14 mouse cellular contexts compared by ENCODE assay signal in the genomic region with DNA sequence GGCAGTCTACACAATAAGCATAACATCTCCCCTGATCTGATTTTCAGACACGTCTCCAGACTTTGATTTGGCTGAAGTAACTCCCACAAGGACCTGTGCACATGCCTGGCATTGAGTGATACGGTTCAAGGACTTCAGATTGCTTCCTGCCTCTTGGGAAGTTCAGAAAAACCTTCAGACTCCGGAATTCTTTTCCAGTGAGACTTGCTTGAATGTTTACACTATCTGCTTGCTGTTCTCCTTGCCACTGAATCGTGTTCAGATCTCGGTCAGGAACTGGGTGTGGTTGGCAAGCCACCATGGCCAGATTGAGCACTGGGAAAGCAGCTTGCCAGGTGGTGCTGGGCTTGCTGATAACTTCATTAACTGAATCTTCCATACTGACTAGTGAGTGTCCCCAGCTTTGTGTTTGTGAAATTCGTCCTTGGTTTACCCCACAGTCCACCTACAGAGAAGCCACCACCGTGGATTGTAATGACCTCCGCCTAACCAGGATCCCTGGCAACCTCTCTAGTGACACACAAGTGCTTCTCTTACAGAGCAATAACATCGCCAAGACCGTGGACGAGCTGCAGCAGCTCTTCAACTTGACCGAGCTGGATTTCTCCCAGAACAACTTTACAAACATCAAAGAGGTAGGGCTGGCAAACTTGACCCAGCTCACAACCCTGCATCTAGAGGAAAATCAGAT. TPM values are rescaled to one million over a fixed set of nuclear protein-coding genes. Genes with fewer than 3 reads are reported as not detected.
DNase-seq lines count a peak whose midpoint lies in the region; ATAC-seq lines count a peak whose summit lies in the region.
"Had no signal": no experiment of that assay in that cellular context is flagged by ENCODE, and none has a peak within 500 bp of the region (broad histone marks: within the 10 kb centered on the region; RNA-seq: fewer than 3 reads in every experiment).

No protein-coding gene starts in this region.

- no peak overlapping the region for H3K4me2 ChIP-seq in intestine, embryonic 16.5 days (ENCODE audit: low read depth, low read length)
- no peak overlapping the region for H3K4me2 ChIP-seq in midbrain, embryonic 11.5 days
- H3K4me2 ChIP-seq: embryonic facial prominence, embryonic 12.5 days; hindbrain, embryonic 15.5 days; midbrain, embryonic 12.5 days had no signal

- no peak overlapping the region for H3K27ac ChIP-seq in intestine, embryonic 16.5 days (ENCODE audit: low read length)
- H3K27ac ChIP-seq in midbrain, embryonic 11.5 days (ENCODE audit: low read depth, low read length), result no peak overlapping the region
- H3K27ac ChIP-seq: embryonic facial prominence, embryonic 12.5 days; hindbrain, embryonic 15.5 days; liver, embryonic 14.5 days; midbrain, embryonic 12.5 days had no signal

- WGBS in intestine, embryonic 16.5 days, result 66% methylated on average over 12 of the region's 12 CpGs
- 91% methylated on average over 12 of the region's 12 CpGs for WGBS in midbrain, embryonic 11.5 days

- H3K9me3 ChIP-seq in intestine, embryonic 16.5 days (ENCODE audit: control insufficient read depth, low read length), result no peaks in the 10 kb centered on the region
- no peaks in the 10 kb centered on the region for H3K9me3 ChIP-seq in midbrain, embryonic 11.5 days (ENCODE audit: control insufficient read depth, low read length)
- H3K9me3 ChIP-seq: embryonic facial prominence, embryonic 12.5 days; hindbrain, embryonic 15.5 days; midbrain, embryonic 12.5 days had no signal

- H3K4me1 ChIP-seq in intestine, embryonic 16.5 days (ENCODE audit: control insufficient read depth, insufficient read depth, low read length), result no peaks in the 10 kb centered on the region
- H3K4me1 ChIP-seq in midbrain, embryonic 11.5 days (ENCODE audit: control insufficient read depth, insufficient read depth, low read length), result no peaks in the 10 kb centered on the region
- H3K4me1 ChIP-seq: embryonic facial prominence, embryonic 12.5 days; midbrain, embryonic 12.5 days had no signal

- DNase-seq in adrenal gland, adult (ENCODE audit: inconsistent age in 2 of 2, low spot score in 1 of 2), result peak; percentile 22 to 79
- DNase-seq in adrenal gland, postnatal 4 days (ENCODE audit: low spot score in 2 of 2), result no peak
- DNase-seq in adrenal gland, postnatal 25 days, result peak; percentile 9
- peak; percentile 88 for DNase-seq in cerebellum, adult 9-11 months
- DNase-seq in lung, postnatal 10 days, result peak; percentile 9
- no peak for DNase-seq in midbrain, embryonic 11.5 days (ENCODE audit: low spot score, missing footprints)
- DNase-seq: heart, adult 11 months; kidney, adult 8-10 months had no signal

- H3K9ac ChIP-seq in intestine, embryonic 16.5 days (ENCODE audit: low read depth, low read length), result no peak overlapping the region
- H3K9ac ChIP-seq in midbrain, embryonic 11.5 days (ENCODE audit: low read length), result no peak overlapping the region
- H3K9ac ChIP-seq: embryonic facial prominence, embryonic 12.5 days; hindbrain, embryonic 15.5 days; liver, embryonic 14.5 days; midbrain, embryonic 12.5 days had no signal

- H3K4me3 ChIP-seq in intestine, embryonic 16.5 days (ENCODE audit: low read length), result no peak overlapping the region
- no peak overlapping the region for H3K4me3 ChIP-seq in midbrain, embryonic 11.5 days (ENCODE audit: low read depth, low read length)
- H3K4me3 ChIP-seq: embryonic facial prominence, embryonic 12.5 days; hindbrain, embryonic 15.5 days; midbrain, embryonic 12.5 days had no signal

- ATAC-seq in intestine, embryonic 16.5 days, result no peak
- ATAC-seq in midbrain, embryonic 11.5 days (ENCODE audit: low FRiP score), result no peak
- ATAC-seq in granulocyte monocyte progenitor cell, adult 5-6 weeks (replicated peaks; ENCODE audit: poor library complexity, severe bottlenecking), result no peak

- H3K27me3 ChIP-seq in intestine, embryonic 16.5 days (replicated peaks; ENCODE audit: control insufficient read depth, insufficient read depth, low read length), result no peaks in the 10 kb centered on the region
- no peaks in the 10 kb centered on the region for H3K27me3 ChIP-seq in midbrain, embryonic 11.5 days (ENCODE audit: control insufficient read depth, insufficient read depth, low read length)
- H3K27me3 ChIP-seq: embryonic facial prominence, embryonic 12.5 days; hindbrain, embryonic 15.5 days; midbrain, embryonic 12.5 days had no signal

- no peaks in the 10 kb centered on the region for H3K36me3 ChIP-seq in intestine, embryonic 16.5 days (ENCODE audit: control insufficient read depth, insufficient read depth, low read length)
- peaks cover 17% of the 10 kb centered on the region for H3K36me3 ChIP-seq in midbrain, embryonic 11.5 days (ENCODE audit: control insufficient read depth, insufficient read depth, low read length)
- H3K36me3 ChIP-seq: embryonic facial prominence, embryonic 12.5 days had no signal

RNA-seq across cellular contexts. Expression of a gene that starts 37.5 kb away (rescaled TPM):
- total RNA-seq in adrenal gland, postnatal 4 days (2021), result 10 to 100 TPM; 21.8 to 28.7 TPM
- total RNA-seq in adrenal gland, postnatal 25 days (2021), result 44.1 and 57.7 TPM in 2 replicates
- polyA plus RNA-seq in intestine, embryonic 16.5 days (2015; fragmentation: Nextera tagmentation; extraction: Ambion mirVana), result 3.9 and 4.6 TPM in 2 replicates
- 129 and 146 TPM in 2 replicates for polyA plus RNA-seq in midbrain, embryonic 11.5 days (2014; fragmentation: Nextera tagmentation; extraction: Ambion mirVana)
- total RNA-seq in granulocyte monocyte progenitor cell, adult 5-6 weeks (2014; fragmentation: Nextera tagmentation), result not detected in 2 replicates
- total RNA-seq in granulocyte monocyte progenitor cell, adult 5-6 weeks (2017), result not detected in 2 replicates

Comparison
In these comparisons a context has a peak if more than half of its experiments do, and no peak if none do; other contexts are left out.
1. DNase-seq: peak in adrenal gland, adult (2 of 2), adrenal gland, postnatal 25 days (single experiment), cerebellum, adult 9-11 months (single experiment) and lung, postnatal 10 days (single experiment); none in adrenal gland, postnatal 4 days (0 of 2) and midbrain, embryonic 11.5 days (single experiment).
2. RNA of a gene that starts 37.5 kb away (total RNA-seq): 44.1 to 57.7 TPM in adrenal gland, postnatal 25 days and 21.8 to 28.7 TPM in adrenal gland, postnatal 4 days; not detected in granulocyte monocyte progenitor cell, adult 5-6 weeks; every median in the first group is over 10 times any median in the second.